Mouse (Mus musculus): ENCODE data around the gene Col6a3.

DNA sequence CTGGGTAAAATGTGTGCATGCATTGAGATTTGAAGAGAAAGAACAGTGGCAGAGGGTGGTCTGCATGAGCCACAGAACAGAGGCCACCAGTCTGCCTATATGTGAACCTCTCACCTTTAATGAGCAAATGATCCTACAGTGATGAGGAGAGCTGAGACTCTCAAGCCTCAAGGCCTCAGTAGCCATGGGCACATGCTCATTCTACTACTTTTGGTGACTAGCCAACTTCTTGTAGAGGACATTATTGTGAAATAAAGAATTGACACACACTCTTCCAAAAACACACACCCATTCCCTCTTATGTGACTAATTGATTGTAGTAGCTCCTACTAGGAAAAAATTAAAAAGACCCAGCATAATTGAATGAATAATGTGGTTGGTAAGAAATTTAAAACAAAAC is 120.0 kb downstream of the Col6a3 start:
- TF ChIP-seq CTCF (IDR thresholded peaks at IDR 0.05; ENCODE audit: control insufficient read depth, insufficient read depth, low read length) (no peak), POLR2A (IDR thresholded peaks at IDR 0.05; ENCODE audit: borderline replicate concordance, control insufficient read depth, low read depth, low read length) (no peak)

Data from bone marrow, adult 2 months (tissue).